Mouse (Mus musculus): Measurements from ENCODE around the gene Cyb5r1.

- TF ChIP-seq CTCF (IDR thresholded peaks at IDR 0.05; ENCODE audit: extremely low read depth, insufficient read depth, low read length) (no peak), POLR2A (IDR thresholded peaks at IDR 0.05; ENCODE audit: extremely low read depth, insufficient read depth, low read length) (no peak)
Measured at GRCm38 (mm10) chr1:134450201-134450600, 44.8 kb downstream of the Cyb5r1 start.

Data from cortical plate, adult 2 months (tissue).